Mouse (Mus musculus): ENCODE measurements around the gene Ticrr. TPM values are rescaled to one million over a fixed set of nuclear protein-coding genes. Genes with fewer than 3 reads are reported as not detected.

The Ticrr gene
- total and polyA plus RNA-seq, 3 experiments: 10.6 to 55.6 (median 23.8) TPM

- Histone ChIP-seq H3K36me3 (ENCODE audit: control insufficient read depth in 1 of 2, insufficient read depth in 2 of 2, low read length in 2 of 2) (peaks cover 7 to 14% of the 10 kb centered on the region in 2 experiments), H3K27me3 (ENCODE audit: control insufficient read depth in 1 of 2, insufficient read depth in 2 of 2, low read length in 2 of 2) (no peaks in the 10 kb centered on the region), H3K9me3 (replicated peaks; ENCODE audit: insufficient read depth, low read length) (no peaks in the 10 kb centered on the region), H3K4me1 (ENCODE audit: control insufficient read depth in 1 of 2, insufficient read depth in 2 of 2, low read length in 2 of 2) (peaks cover 2 to 16% of the 10 kb centered on the region in 2 experiments; a peak in 3 of 4 replicates), H3K79me2 (ENCODE audit: control insufficient read depth, insufficient read depth, low read length, poor library complexity) (peaks cover 38% of the 10 kb centered on the region), H3K27ac (ENCODE audit: control insufficient read depth, low read depth, low read length) (no peak overlapping the region), H3K9ac (ENCODE audit: control insufficient read depth, low read depth, low read length, poor library complexity, severe bottlenecking) (peak overlapping the region; percentile 94), H3K4me3 (ENCODE audit: control insufficient read depth in 1 of 2, insufficient read depth in 1 of 2, low read depth in 2 of 2, low read length in 2 of 2) (peak overlapping the region; percentile 69 to 96)
- no peak for DNase-seq (ENCODE audit: low read depth, low spot score)
- TF ChIP-seq ZNF384 (IDR thresholded peaks at IDR 0.05; ENCODE audit: low read depth, low read length) (peak; percentile 52), SIN3A (IDR thresholded peaks at IDR 0.05; ENCODE audit: low read length) (peak; percentile 6; the same call in 1 of the 2 replicates), MYB (IDR thresholded peaks at IDR 0.05; ENCODE audit: low read depth, low read length) (no peak), GATA1 (IDR thresholded peaks at IDR 0.05; ENCODE audit: low read depth, low read length) (no peak), RCOR1 (IDR thresholded peaks at IDR 0.05; ENCODE audit: low read depth, low read length) (no peak), MAZ (IDR thresholded peaks at IDR 0.05; ENCODE audit: low read depth, low read length) (no peak), CHD2 (IDR thresholded peaks at IDR 0.05; ENCODE audit: low read length) (no peak)
Measured at GRCm38 (mm10) chr7:79661253-79661890, 1.4 kb downstream of the Ticrr start.

- DNase-seq (ENCODE audit: low read depth, low spot score): peak; percentile 11
- Histone ChIP-seq H3K36me3 (ENCODE audit: control insufficient read depth in 1 of 2, insufficient read depth in 2 of 2, low read length in 2 of 2) (peaks cover 14 to 36% of the 10 kb centered on the region in 2 experiments), H3K27me3 (ENCODE audit: control insufficient read depth in 1 of 2, insufficient read depth in 2 of 2, low read length in 2 of 2) (no peaks in the 10 kb centered on the region), H3K9ac (ENCODE audit: control insufficient read depth, low read depth, low read length, poor library complexity, severe bottlenecking) (no peak overlapping the region), H3K4me3 (ENCODE audit: control insufficient read depth in 1 of 2, insufficient read depth in 1 of 2, low read depth in 2 of 2, low read length in 2 of 2) (no peak overlapping the region), H3K79me2 (ENCODE audit: control insufficient read depth, insufficient read depth, low read length, poor library complexity) (peaks cover 22% of the 10 kb centered on the region), H3K4me1 (ENCODE audit: control insufficient read depth in 1 of 2, insufficient read depth in 2 of 2, low read length in 2 of 2) (peaks cover 2 to 12% of the 10 kb centered on the region in 2 experiments; a peak in 3 of 4 replicates), H3K27ac (ENCODE audit: control insufficient read depth, low read depth, low read length) (no peak overlapping the region), H3K9me3 (replicated peaks; ENCODE audit: insufficient read depth, low read length) (no peaks in the 10 kb centered on the region)
- peak in 2 of 3 experiments; percentile 14 to 39; a peak in 2 of 6 replicates for TF ChIP-seq CTCF (IDR thresholded peaks at IDR 0.05 in 2 of 3, conservative IDR thresholded peaks at IDR 0.05 in 1 of 3; ENCODE audit: control insufficient read depth in 1 of 3, insufficient read depth in 1 of 3, low read depth in 2 of 3, low read length in 3 of 3, poor library complexity in 1 of 3, severe bottlenecking in 1 of 3)
- no peak for TF ChIP-seq POLR2A (IDR thresholded peaks at IDR 0.05; ENCODE audit: control insufficient read depth in 1 of 2, insufficient read depth in 1 of 2, low read depth in 1 of 2, low read length in 2 of 2, poor library complexity in 1 of 2)
Measured at GRCm38 (mm10) chr7:79666690-79667089, 6.7 kb downstream of the Ticrr start.

- DNase-seq (ENCODE audit: low read depth, low spot score): no peak
- Histone ChIP-seq H3K9ac (ENCODE audit: control insufficient read depth, low read depth, low read length, poor library complexity, severe bottlenecking) (no peak overlapping the region), H3K36me3 (ENCODE audit: control insufficient read depth in 1 of 2, insufficient read depth in 2 of 2, low read length in 2 of 2) (peaks cover 0 to 43% of the 10 kb centered on the region in 2 experiments; a peak in 2 of 4 replicates), H3K27me3 (ENCODE audit: control insufficient read depth in 1 of 2, insufficient read depth in 2 of 2, low read length in 2 of 2) (no peaks in the 10 kb centered on the region), H3K4me3 (ENCODE audit: control insufficient read depth in 1 of 2, insufficient read depth in 1 of 2, low read depth in 2 of 2, low read length in 2 of 2) (no peak overlapping the region), H3K4me1 (ENCODE audit: control insufficient read depth in 1 of 2, insufficient read depth in 2 of 2, low read length in 2 of 2) (no peaks in the 10 kb centered on the region), H3K27ac (ENCODE audit: control insufficient read depth, low read depth, low read length) (no peak overlapping the region), H3K9me3 (replicated peaks; ENCODE audit: insufficient read depth, low read length) (no peaks in the 10 kb centered on the region), H3K79me2 (ENCODE audit: control insufficient read depth, insufficient read depth, low read length, poor library complexity) (no peaks in the 10 kb centered on the region)
- TF ChIP-seq POLR2AphosphoS2 (IDR thresholded peaks at IDR 0.05; ENCODE audit: low read length): no peak
- TF ChIP-seq USF2 (IDR thresholded peaks at IDR 0.05; ENCODE audit: borderline replicate concordance in 1 of 2, insufficient read depth in 1 of 2, low read depth in 1 of 2, low read length in 2 of 2): no peak
- TF ChIP-seq ZNF384 (IDR thresholded peaks at IDR 0.05; ENCODE audit: low read depth, low read length): peak; percentile 64
Measured at GRCm38 (mm10) chr7:79670900-79671604, 11.1 kb downstream of the Ticrr start.
